Mouse (Mus musculus) testis, adult 2 months (tissue): ENCODE measurements around the gene Pxdc1.

Experiments used
- CTCF ChIP-seq: fragments of 200-500 bp; IDR thresholded peaks from 2 replicates; pipeline ENCODE4 v1.5.1; 2012; ENCODE audit warnings: low read depth, mild to moderate bottlenecking, inconsistent platforms, low read length, moderate library complexity; ENCODE audit not compliant: control insufficient read depth, insufficient read depth, insufficient replicate concordance
- POLR2A ChIP-seq: fragments of 200-500 bp; IDR thresholded peaks from 2 replicates; pipeline ENCODE4 v1.6.1; 2012; ENCODE audit warnings: low read depth, mild to moderate bottlenecking, inconsistent platforms, low read length, moderate library complexity; ENCODE audit not compliant: control insufficient read depth

DNA sequence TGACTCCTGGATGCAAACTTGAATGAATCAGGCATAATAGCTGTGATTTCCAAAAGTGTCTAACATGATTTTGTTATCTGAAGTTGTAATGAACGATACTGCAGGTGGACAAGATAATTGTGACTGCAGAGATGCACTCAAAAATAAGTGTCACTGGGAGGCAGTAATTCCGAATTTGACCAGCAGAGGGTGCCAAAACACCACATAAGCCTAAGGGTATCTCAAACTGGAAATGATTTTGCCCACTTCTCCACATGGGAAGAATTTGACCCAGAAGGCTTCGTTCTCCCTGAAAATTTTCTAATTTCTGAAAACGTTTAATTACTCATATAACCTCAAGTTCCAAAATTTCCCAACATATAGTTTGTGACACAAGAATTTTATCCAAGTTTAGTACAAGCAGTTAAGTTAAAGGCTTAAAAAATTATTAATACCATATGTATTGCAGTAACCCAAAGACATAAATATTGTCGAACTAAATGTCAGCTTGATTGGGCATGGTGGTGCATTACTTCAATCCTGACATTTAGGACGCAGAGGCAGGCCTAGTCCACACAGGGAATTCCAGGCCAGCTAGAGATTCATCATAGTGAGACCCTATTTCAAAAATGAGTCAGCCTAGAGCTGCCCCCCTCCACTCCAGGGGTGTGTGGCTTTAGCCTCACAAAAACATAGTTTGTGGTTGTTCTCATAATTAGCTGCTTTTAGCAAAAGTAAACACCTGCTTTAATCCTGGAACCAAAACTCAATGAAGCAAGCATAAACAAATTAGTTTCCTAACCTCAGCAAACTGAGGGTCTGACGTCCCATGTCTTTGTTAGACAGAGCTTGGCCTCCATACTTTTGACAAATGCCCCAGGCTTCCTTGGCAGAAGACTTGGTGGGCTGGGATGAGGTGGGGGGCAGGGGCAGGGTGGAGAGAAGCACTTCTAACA lies 10.1 kb downstream of the Pxdc1 start:
- TF ChIP-seq CTCF = peak; percentile 39; the same call in 1 of the 2 replicates
- no peak for TF ChIP-seq POLR2A
